11 mouse cellular contexts compared by ENCODE assay signal in the genomic region with DNA sequence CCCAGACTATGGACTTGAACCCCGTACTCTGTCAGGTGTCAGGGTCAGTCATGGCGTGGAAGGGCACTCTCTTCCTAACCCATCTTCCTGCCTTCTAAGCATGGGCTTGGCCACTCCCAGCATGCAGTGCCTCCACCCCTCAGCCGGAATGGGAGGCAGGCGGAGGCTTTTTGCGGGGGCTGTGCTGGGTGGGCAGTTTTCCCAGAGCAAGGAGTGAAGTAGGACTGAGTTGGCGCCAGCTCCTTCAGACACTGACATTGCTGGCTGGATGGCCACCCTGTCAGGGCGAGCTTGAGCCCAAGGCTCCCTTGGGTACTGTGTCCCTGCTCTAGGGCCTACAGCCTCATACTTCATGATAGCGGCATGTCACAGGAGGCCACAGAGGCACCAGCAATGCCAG. TPM values are rescaled to one million over a fixed set of nuclear protein-coding genes. Genes with fewer than 3 reads are reported as not detected.
DNase-seq lines count a peak whose midpoint lies in the region; ATAC-seq and TF ChIP-seq lines count a peak whose summit lies in the region.
"Had no signal": no experiment of that assay in that cellular context is flagged by ENCODE, and none has a peak within 500 bp of the region (broad histone marks: within the 10 kb centered on the region; RNA-seq: fewer than 3 reads in every experiment).

Gene Tcf23 (plus strand): TSS at position 247 of the 400 bp plus-strand sequence.

- no peak within 1 kb of the TSS for H3K27ac ChIP-seq in limb, embryonic 15.5 days
- H3K27ac ChIP-seq in limb, embryonic 10.5 days, result no peak within 1 kb of the TSS
- H3K27ac ChIP-seq in stomach, postnatal 0 days (replicated peaks), result 0 out of 2 replicates have a peak within 1 kb of the TSS, but pooled peaks have one; percentile 35
- no peak within 1 kb of the TSS for H3K27ac ChIP-seq in hindbrain, embryonic 16.5 days (ENCODE audit: low read depth, low read length)
- H3K27ac ChIP-seq: embryonic facial prominence, embryonic 15.5 days; limb, embryonic 12.5 days; midbrain, embryonic 15.5 days had no signal

- H3K9me3 ChIP-seq in limb, embryonic 15.5 days, result no peaks in the 10 kb centered on the region
- no peaks in the 10 kb centered on the region for H3K9me3 ChIP-seq in limb, embryonic 10.5 days (replicated peaks)
- H3K9me3 ChIP-seq in stomach, postnatal 0 days (ENCODE audit: control insufficient read depth, low read length), result no peaks in the 10 kb centered on the region
- H3K9me3 ChIP-seq in hindbrain, embryonic 16.5 days (ENCODE audit: control insufficient read depth, low read length), result no peaks in the 10 kb centered on the region
- H3K9me3 ChIP-seq: embryonic facial prominence, embryonic 15.5 days; limb, embryonic 12.5 days; midbrain, embryonic 15.5 days had no signal

- TF ChIP-seq EP300 in stomach, postnatal 0 days (optimal IDR thresholded peaks at IDR 0.05), result no peak

- H3K9ac ChIP-seq in limb, embryonic 15.5 days, result no peak within 1 kb of the TSS
- no peak within 1 kb of the TSS for H3K9ac ChIP-seq in stomach, postnatal 0 days (ENCODE audit: low read length)
- no peak within 1 kb of the TSS for H3K9ac ChIP-seq in hindbrain, embryonic 16.5 days (ENCODE audit: low read depth, low read length)
- H3K9ac ChIP-seq: embryonic facial prominence, embryonic 15.5 days; limb, embryonic 12.5 days; midbrain, embryonic 15.5 days had no signal

- TF ChIP-seq CTCF in stomach, postnatal 0 days (IDR thresholded peaks at IDR 0.05; ENCODE audit: low read depth), result no peak

- H3K27me3 ChIP-seq in limb, embryonic 15.5 days, result peaks cover 4% of the 10 kb centered on the region; the same call in 1 of the 2 replicates
- H3K27me3 ChIP-seq in limb, embryonic 10.5 days (ENCODE audit: low read depth, poor library complexity, severe bottlenecking), result 0 out of 2 replicates have a peak, but pooled peaks cover 2% of the 10 kb centered on the region
- no peaks in the 10 kb centered on the region for H3K27me3 ChIP-seq in stomach, postnatal 0 days (ENCODE audit: control insufficient read depth, insufficient read depth, low read length)
- H3K27me3 ChIP-seq in hindbrain, embryonic 16.5 days (replicated peaks; ENCODE audit: control insufficient read depth, insufficient read depth, low read length), result no peaks in the 10 kb centered on the region
- H3K27me3 ChIP-seq: embryonic facial prominence, embryonic 15.5 days; midbrain, embryonic 15.5 days had no signal

- H3K4me1 ChIP-seq in limb, embryonic 15.5 days, result no peaks in the 10 kb centered on the region; the same call in 1 of the 2 replicates
- H3K4me1 ChIP-seq in limb, embryonic 10.5 days, result peaks cover 2% of the 10 kb centered on the region; the same call in 1 of the 2 replicates
- no peaks in the 10 kb centered on the region for H3K4me1 ChIP-seq in stomach, postnatal 0 days (replicated peaks; ENCODE audit: control insufficient read depth, insufficient read depth)
- no peaks in the 10 kb centered on the region for H3K4me1 ChIP-seq in hindbrain, embryonic 16.5 days (ENCODE audit: control insufficient read depth, insufficient read depth, low read depth, low read length)
- H3K4me1 ChIP-seq: embryonic facial prominence, embryonic 15.5 days; limb, embryonic 12.5 days; midbrain, embryonic 15.5 days had no signal

- no peak within 1 kb of the TSS for H3K4me3 ChIP-seq in limb, embryonic 15.5 days
- no peak within 1 kb of the TSS for H3K4me3 ChIP-seq in limb, embryonic 10.5 days
- H3K4me3 ChIP-seq in stomach, postnatal 0 days (ENCODE audit: low read depth, low read length), result no peak within 1 kb of the TSS
- H3K4me3 ChIP-seq in hindbrain, embryonic 16.5 days (ENCODE audit: low read length), result no peak within 1 kb of the TSS
- H3K4me3 ChIP-seq: embryonic facial prominence, embryonic 15.5 days; limb, embryonic 12.5 days; midbrain, embryonic 15.5 days had no signal

- intact Hi-C loops in heart, postnatal 10 days (cut with DNase I), result no loop called here

- ATAC-seq in limb, embryonic 15.5 days (ENCODE audit: insufficient number of reproducible peaks, low FRiP score, low TSS enrichment, low read depth), result peak; percentile 27; the same call in 1 of the 2 replicates
- ATAC-seq in stomach, postnatal 0 days (ENCODE audit: low FRiP score, low TSS enrichment), result peak; percentile 25; the same call in 1 of the 2 replicates
- ATAC-seq in hindbrain, embryonic 16.5 days, result no peak
- ATAC-seq: midbrain, embryonic 15.5 days had no signal

- H3K4me2 ChIP-seq in limb, embryonic 15.5 days, result no peak within 1 kb of the TSS
- H3K4me2 ChIP-seq in stomach, postnatal 0 days (replicated peaks; ENCODE audit: low read depth), result no peak within 1 kb of the TSS
- H3K4me2 ChIP-seq in hindbrain, embryonic 16.5 days (ENCODE audit: low read length), result no peak within 1 kb of the TSS
- H3K4me2 ChIP-seq: embryonic facial prominence, embryonic 15.5 days; limb, embryonic 12.5 days; midbrain, embryonic 15.5 days had no signal

- H3K36me3 ChIP-seq in limb, embryonic 15.5 days, result no peaks in the 10 kb centered on the region
- no peaks in the 10 kb centered on the region for H3K36me3 ChIP-seq in limb, embryonic 10.5 days
- H3K36me3 ChIP-seq in stomach, postnatal 0 days (ENCODE audit: control insufficient read depth, insufficient read depth, low read length), result no peaks in the 10 kb centered on the region
- no peaks in the 10 kb centered on the region for H3K36me3 ChIP-seq in hindbrain, embryonic 16.5 days (ENCODE audit: control insufficient read depth, insufficient read depth, low read length)
- H3K36me3 ChIP-seq: embryonic facial prominence, embryonic 15.5 days; limb, embryonic 12.5 days; midbrain, embryonic 15.5 days had no signal

- WGBS in limb, embryonic 15.5 days, result 67% methylated on average over 8 of the region's 8 CpGs
- WGBS in limb, embryonic 10.5 days, result 79% methylated on average over 8 of the region's 8 CpGs
- 51% methylated on average over 8 of the region's 8 CpGs for WGBS in stomach, postnatal 0 days
- WGBS in hindbrain, embryonic 16.5 days, result 83% methylated on average over 8 of the region's 8 CpGs

- no peak for DNase-seq in limb, embryonic 10.5 days (ENCODE audit: low spot score)
- DNase-seq in heart, postnatal 10 days, result peak; percentile 74 to 75
- peak; percentile 58 for DNase-seq in kidney, postnatal 14 days
- peak; percentile 50 for DNase-seq in stomach, postnatal 0 days (ENCODE audit: low spot score)
- no peak for DNase-seq in thymus, postnatal 14 days
- DNase-seq: cerebellum, adult 11-12 months had no signal

RNA-seq across cellular contexts. Expression of gene Tcf23, which starts in this region (rescaled TPM):
- polyA plus RNA-seq in limb, embryonic 15.5 days (2015; fragmentation: Nextera tagmentation; extraction: Ambion mirVana), result 0.04 and 0.06 TPM in 2 replicates
- polyA plus RNA-seq in limb, embryonic 10.5 days (2016; fragmentation: Nextera tagmentation; extraction: Ambion mirVana), result not detected in 2 replicates
- under 1 TPM; 0.15 to 0.53 TPM for total RNA-seq in heart, postnatal 10 days (2021)
- 4.3 and 4.5 TPM in 2 replicates for polyA plus RNA-seq in stomach, postnatal 0 days (2015; fragmentation: Nextera tagmentation; extraction: Ambion mirVana)
- not detected in 2 replicates for polyA plus RNA-seq in hindbrain, embryonic 16.5 days (2015; fragmentation: Nextera tagmentation; extraction: Ambion mirVana)
- polyA plus RNA-seq: limb, embryonic 12.5 days had no signal

Comparison
In these comparisons a context has a peak if more than half of its experiments do, and no peak if none do; other contexts are left out.
1. Peak in ATAC-seq in limb, embryonic 15.5 days; RNA of the gene not detected or under 1 TPM.
2. Peak in DNase-seq in heart, postnatal 10 days; RNA of the gene not detected or under 1 TPM.
3. DNase-seq: peak in kidney, postnatal 14 days (single experiment) and stomach, postnatal 0 days (single experiment); none in limb, embryonic 10.5 days (single experiment) and thymus, postnatal 14 days (single experiment).